Mouse (Mus musculus) lung, postnatal 25 days (tissue): ENCODE data around the gene Slc11a1.

ENCODE experiments used
- DNase-seq: peaks from one replicate; pipeline ENCODE4 v3.0.0; 2022; ENCODE audit warnings: low spot score

Gene Slc11a1

DNA sequence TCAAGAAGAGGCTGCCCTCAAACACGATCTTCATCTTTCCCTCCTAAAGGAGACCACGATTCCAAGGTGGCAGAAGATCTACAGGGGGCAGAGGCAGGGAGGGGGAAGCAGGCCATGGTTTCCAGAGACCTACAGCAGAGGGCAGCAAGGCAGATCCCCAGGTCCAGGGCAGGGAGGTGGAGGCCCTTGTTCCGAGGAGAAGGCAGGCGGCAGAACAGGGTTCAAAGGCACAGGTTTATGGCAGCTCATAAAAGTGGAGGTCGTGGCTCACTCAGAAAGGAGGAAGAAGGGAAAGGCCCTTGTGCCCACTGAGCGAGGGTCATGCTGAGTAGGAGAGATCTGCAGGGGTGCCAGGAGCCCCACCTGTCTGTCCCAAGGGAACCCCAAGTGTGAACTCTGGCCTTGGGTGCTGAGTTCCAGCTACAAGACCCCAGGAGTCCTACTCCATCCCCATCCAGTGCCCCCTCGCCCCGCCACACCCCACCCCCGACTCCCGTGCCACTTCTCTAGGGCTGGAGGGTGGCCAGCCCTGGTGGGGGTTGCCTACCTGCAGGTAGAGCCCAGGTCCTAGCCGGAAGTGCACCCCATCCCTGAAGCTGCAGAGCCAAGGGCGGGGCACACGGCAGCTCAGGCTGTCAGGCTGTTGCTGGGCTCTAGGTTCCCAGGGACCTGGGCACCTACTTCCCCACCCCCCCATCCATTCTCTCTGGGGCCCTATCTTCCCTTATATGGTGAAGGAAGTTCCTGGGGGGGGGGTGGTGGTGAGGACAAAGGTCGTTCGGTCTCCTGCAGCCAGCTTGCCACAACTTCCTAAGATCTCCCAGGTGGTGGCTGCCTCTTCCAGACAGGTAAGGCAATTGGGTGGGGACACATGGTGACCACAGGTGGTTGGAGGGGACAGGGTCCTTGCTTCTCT lies 33.9 kb downstream of the Slc11a1 start, which contains the start of gene Vil1:
Gene Vil1 (plus strand): TSS at position 788 of the 916 bp plus-strand sequence.
- no peak for DNase-seq

- no peak for DNase-seq
These were observed 36.8 kb downstream of the Slc11a1 start for GRCm38 (mm10) chr1:74411753-74412325.

DNA sequence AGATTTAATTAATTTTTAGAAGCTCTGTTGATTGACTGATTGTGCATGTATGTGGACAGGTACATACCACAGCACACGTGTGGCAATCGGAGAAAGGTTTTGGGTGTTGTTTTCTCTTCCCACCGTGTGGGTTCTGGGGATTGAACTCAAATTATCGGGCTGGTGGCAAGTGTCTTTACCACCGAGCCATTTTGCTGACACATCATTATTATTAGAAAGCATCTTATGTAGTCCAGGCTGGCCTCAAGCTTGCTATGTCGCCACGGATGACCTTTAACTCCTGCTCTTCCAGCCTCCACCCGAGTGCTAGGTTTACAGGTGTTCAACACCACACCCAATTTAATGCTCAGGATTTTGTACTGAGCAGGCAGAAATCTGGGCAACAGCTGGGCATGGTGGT lies 37.7 kb downstream of the Slc11a1 start:
- no peak for DNase-seq

GRCm38 (mm10) chr1:74415143-74415542 lies 40.1 kb downstream of the Slc11a1 start:
- no peak for DNase-seq

GRCm38 (mm10) chr1:74418747-74419439 lies 43.9 kb downstream of the Slc11a1 start:
- no peak for DNase-seq

GRCm38 (mm10) chr1:74419440-74419794 lies 44.4 kb downstream of the Slc11a1 start:
- no peak for DNase-seq

- no peak for DNase-seq
These were observed 48.2 kb downstream of the Slc11a1 start for GRCm38 (mm10) chr1:74423147-74423546.

DNA sequence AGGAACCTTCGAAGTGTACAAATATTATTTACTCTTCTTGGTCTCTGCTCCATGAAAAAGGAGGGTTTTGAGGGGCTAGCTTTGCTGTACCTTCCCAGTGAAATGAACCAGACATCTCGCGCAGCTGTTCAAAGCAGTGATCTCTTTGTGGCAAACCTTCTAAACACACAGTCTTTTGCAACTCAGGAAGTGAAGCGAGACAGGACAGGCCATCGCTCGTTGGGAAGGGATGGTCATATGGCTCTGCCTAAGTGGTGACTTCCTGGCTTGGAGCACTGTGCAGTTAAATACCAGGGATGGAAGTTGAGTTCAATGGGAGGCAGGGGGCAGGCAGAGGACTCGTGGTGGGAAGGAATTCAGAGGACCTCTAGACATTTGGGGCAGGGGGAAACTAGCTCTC lies 50.9 kb downstream of the Slc11a1 start:
- DNase-seq: no peak

GRCm38 (mm10) chr1:74433220-74433619 lies 58.2 kb downstream of the Slc11a1 start:
- DNase-seq: no peak

GRCm38 (mm10) chr1:74434596-74434995 lies 59.6 kb downstream of the Slc11a1 start:
- DNase-seq: peak; percentile 18

DNA sequence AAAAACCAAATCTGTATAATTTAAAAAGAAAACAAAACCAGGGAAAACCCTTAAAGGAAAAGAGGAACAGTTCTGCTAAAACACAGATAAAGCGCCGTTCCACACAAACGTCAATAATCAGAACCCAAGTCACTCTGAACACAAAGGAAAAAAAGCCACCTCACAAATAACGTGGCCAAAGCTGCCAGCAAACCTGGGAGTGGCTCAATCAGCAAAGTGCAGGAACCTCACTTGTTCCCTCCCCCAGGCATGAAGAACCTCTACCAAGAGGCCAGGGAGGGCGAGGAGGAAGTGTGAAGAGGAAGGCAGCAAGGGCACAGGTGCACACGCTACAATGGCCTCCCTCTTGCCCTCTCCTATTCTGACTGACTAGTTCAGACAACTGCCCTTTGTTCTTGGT lies 60.6 kb downstream of the Slc11a1 start:
- peak; percentile 66 for DNase-seq
